Mouse (Mus musculus): ENCODE results near the gene Syndig1l.

DNA sequence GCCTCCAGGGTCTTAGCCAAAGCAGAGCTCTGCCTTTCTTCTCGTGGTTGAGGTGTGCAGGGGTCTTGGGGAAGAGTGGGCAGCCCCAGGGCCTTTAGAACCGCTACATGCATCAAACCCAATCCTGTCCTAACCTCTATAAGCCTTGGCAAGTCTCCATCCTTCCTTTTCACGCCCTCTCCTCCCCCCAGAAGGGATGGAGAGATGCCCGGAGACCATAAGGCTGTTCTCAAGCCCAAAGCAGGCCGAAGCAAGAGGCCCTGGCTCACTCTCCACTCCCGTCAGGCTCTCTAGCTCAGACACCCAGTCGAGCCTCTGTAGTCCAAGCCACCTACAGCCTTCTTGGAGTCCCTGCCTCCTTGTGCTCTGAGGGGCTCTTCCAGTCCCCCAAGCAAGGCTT, 14.1 kb downstream of the Syndig1l start:
- TF ChIP-seq POLR2A (IDR thresholded peaks at IDR 0.05; ENCODE audit: control insufficient read depth, extremely low read depth, insufficient read depth, low read length, poor library complexity): no peak
- no peak for TF ChIP-seq CTCF (IDR thresholded peaks at IDR 0.05; ENCODE audit: borderline replicate concordance, control insufficient read depth, extremely low read depth, insufficient read depth, low read length, poor library complexity)

All from thymus, adult 2 months (tissue).